Mouse (Mus musculus) forebrain, postnatal 0 days (tissue): ENCODE measurements around the gene Sec24c. TPM values are rescaled to one million over a fixed set of nuclear protein-coding genes. Genes with fewer than 3 reads are reported as not detected.

Experiments used
- ATAC-seq: fragments of 200-750 bp; cut with Nextera tagmentation; 2 replicates; pipeline ENCODE4 v1.8.0; 2017; ENCODE audit warnings: mild to moderate bottlenecking, moderate library complexity
- DNase-seq: peaks from one replicate; pipeline ENCODE4 v3.0.0-alpha.2; 2015
- H3K27ac ChIP-seq: fragments of 300-500 bp; sonication (generic); 2 replicates; pipeline ENCODE4 v1.5.1; 2014; ENCODE audit warnings: low read depth, mild to moderate bottlenecking, antibody characterized with exemption, low read length, moderate library complexity, mixed read lengths
- H3K27me3 ChIP-seq: fragments of 300-500 bp; sonication (generic); 2 replicates; pipeline ENCODE4 v1.6.1; 2014; ENCODE audit warnings: mild to moderate bottlenecking, low read length, mixed read lengths; ENCODE audit not compliant: insufficient read depth
- H3K36me3 ChIP-seq: fragments of 300-500 bp; sonication (generic); 2 replicates; pipeline ENCODE4 v1.6.1; 2014; ENCODE audit warnings: mild to moderate bottlenecking, moderate library complexity; ENCODE audit not compliant: insufficient read depth
- H3K4me1 ChIP-seq: fragments of 300-500 bp; sonication (generic); 2 replicates; pipeline ENCODE4 v1.6.1; 2014; ENCODE audit warnings: antibody characterized with exemption; ENCODE audit not compliant: insufficient read depth
- H3K4me2 ChIP-seq: fragments of 300-500 bp; sonication (generic); 2 replicates; pipeline ENCODE4 v1.6.1; 2014; ENCODE audit warnings: low read depth, mild to moderate bottlenecking, moderate library complexity
- H3K4me3 ChIP-seq: fragments of 300-500 bp; sonication (generic); 2 replicates; pipeline ENCODE4 v1.5.1; 2014; ENCODE audit warnings: low read depth, low read length, mixed read lengths
- H3K9ac ChIP-seq: fragments of 300-500 bp; sonication (generic); 2 replicates; pipeline ENCODE4 v1.6.1; 2014; ENCODE audit warnings: mild to moderate bottlenecking
- H3K9me3 ChIP-seq: fragments of 300-500 bp; sonication (generic); 2 replicates; pipeline ENCODE4 v1.6.1; 2016; ENCODE audit warnings: low read length
- CTCF ChIP-seq: sonication (generic); IDR thresholded peaks from 2 replicates; pipeline ENCODE4 v1.5.1; 2016; ENCODE audit warnings: antibody characterized with exemption, control low read depth, low read depth
- WGBS: fragments of 180-500 bp; shearing (Covaris S2); extraction: QIAGEN DNeasy Blood & Tissue Kit; methylation state at CpG from one replicate; pipeline ENCODE4 v1.1.7; 2014; 5-methylcytosine and 5-hydroxymethylcytosine counted together
- polyA plus RNA-seq: library from polyadenylated mRNA; unstranded; fragments of >200 nt; fragmentation: Nextera tagmentation; extraction: Ambion mirVana; gene quantifications from 2 replicates; pipeline ENCODE4 v1.2.1, GENCODE M21; 2015
- total RNA-seq: library from RNA; depleted of rRNA; stranded (reverse); fragments of >200 nt; gene quantifications from 2 replicates; pipeline ENCODE4 v1.2.3, GENCODE M21; 2014

The Sec24c gene
- total and polyA plus RNA-seq, 2 experiments from 2014 or later: 57.1 to 86.4 TPM

DNA sequence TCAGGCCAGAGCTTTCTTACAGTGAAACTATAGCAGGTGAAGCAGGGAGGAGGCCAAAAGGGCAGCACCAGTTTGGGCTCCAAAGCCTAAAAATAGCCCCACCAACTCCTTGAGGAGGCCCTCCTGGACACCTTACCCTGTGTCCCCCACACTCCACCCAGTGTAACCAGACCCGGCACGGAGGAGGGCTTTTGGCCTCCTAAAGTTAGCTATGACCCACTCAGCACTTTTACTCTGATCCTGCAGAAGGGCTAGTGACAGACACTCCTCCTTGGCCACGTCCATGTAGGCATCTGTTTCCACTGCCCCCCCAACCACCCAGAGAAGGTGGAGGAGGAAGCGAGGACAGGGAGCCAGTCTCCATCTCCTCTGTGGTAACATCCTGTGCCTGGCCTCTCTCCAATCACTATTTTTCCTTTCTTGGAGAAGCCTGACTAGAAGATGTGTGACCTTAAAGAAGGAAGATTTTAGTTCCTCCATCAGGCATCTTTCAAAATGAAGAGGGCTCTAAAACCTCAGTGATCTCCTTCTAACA is 22.3 kb upstream of the Sec24c start:
- no peaks in the 10 kb centered on the region for H3K9me3 ChIP-seq
- no peak for DNase-seq
- H3K27ac ChIP-seq: no peak overlapping the region
- H3K9ac ChIP-seq: no peak overlapping the region
- no peaks in the 10 kb centered on the region for H3K36me3 ChIP-seq
- no peak overlapping the region for H3K4me3 ChIP-seq
- no peaks in the 10 kb centered on the region for H3K4me1 ChIP-seq
- TF ChIP-seq CTCF: no peak
- H3K27me3 ChIP-seq: no peaks in the 10 kb centered on the region
- ATAC-seq: no peak
- WGBS: 65% methylated on average over 4 of the region's 4 CpGs
- no peak overlapping the region for H3K4me2 ChIP-seq

DNA sequence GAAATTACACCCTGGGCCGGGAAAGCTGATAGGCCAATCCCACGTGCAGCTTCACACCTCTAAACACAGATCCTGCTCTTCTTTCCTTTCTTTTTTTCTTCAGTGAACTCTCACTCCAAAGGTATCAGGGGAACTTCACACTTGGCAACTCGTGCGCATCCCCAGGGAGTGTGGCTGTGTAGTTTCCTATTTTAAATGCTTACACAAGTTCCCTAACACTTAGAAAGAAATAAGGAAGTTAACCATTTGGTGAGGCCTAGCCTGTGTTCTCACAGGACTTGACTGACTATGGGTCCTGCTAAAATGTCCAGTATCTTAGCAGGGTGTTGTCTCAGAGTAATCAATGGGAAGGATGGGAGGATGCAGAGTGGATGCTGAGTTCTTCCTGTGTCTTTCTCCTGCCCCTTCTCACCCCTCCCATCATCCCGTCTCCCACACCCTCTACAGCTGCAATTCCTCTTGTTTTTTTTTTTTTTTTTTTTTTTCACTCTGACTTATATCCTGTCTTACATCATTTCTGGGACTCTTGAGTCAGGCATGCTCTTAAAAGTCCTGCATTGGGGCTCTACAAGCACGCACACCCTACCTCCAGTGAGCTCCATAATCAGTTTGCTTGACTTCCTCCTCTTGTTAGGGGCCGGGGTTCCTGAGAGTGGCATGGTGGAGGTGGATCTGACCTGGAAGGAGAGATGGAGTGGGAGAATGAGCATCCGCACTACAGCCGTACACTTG is 19.3 kb upstream of the Sec24c start:
- ATAC-seq (no peak), DNase-seq (no peak)
- no peaks in the 10 kb centered on the region for H3K9me3 ChIP-seq
- no peak overlapping the region for H3K9ac ChIP-seq
- H3K27ac ChIP-seq: no peak overlapping the region
- no peak for TF ChIP-seq CTCF
- no peak overlapping the region for H3K4me2 ChIP-seq
- H3K4me3 ChIP-seq: no peak overlapping the region
- H3K27me3 ChIP-seq: no peaks in the 10 kb centered on the region
- no peaks in the 10 kb centered on the region for H3K36me3 ChIP-seq
- 81% methylated on average over 9 of the region's 9 CpGs for WGBS
- H3K4me1 ChIP-seq: no peaks in the 10 kb centered on the region

DNA sequence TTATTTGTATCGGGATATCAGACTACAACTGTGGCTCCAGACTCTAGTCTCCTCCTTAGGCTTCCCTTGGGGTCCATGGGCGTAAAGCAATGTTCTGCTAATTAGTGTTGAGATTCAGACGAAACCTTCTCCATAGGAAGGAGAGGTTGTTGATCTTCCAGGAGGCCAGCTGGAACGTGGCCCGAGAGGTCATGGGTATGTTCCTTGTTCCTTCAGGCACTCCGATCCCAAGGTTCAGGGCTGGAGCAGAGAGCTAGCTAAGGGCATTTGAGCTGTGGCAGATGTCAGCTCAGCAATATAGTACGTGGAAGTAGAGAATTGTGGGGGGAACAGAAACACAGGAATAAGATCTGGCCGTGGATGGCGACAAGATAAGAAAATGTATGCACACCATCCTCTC is 18.4 kb upstream of the Sec24c start:
- WGBS: 85% methylated on average over 9 of the region's 9 CpGs
- no peak for DNase-seq

DNA sequence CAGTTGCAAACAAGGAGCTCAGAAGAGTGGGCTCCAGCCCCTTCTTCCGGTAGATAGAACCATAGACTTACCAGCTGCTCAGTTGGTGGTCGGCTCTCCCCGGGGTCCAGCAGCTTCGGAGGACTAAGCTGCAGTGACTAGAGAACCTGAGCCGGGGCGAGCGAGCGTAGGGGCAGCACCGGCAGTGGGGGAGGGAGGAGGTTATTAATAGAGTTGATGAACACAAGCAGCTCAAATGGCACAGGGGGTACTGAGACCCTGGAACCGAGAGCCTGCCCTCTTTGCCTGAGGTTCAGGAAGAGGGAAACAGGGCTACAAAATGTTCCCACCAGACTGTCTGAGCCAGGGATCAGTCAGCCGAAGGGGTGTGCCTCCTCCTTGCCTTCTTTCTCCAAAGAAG is 17.7 kb upstream of the Sec24c start, which contains the start of gene Myoz1:
Gene Myoz1 (minus strand): TSS at position 180 of the 400 bp plus-strand sequence.
- no peaks in the 10 kb centered on the region for H3K9me3 ChIP-seq
- no peaks in the 10 kb centered on the region for H3K36me3 ChIP-seq
- no peak for ATAC-seq
- no peak within 1 kb of the TSS for H3K4me2 ChIP-seq
- DNase-seq: no peak
- H3K27ac ChIP-seq: no peak within 1 kb of the TSS
- H3K9ac ChIP-seq: no peak within 1 kb of the TSS
- WGBS: 43% methylated on average over 11 of the region's 11 CpGs
- no peak within 1 kb of the TSS for H3K4me3 ChIP-seq
- H3K4me1 ChIP-seq: no peaks in the 10 kb centered on the region
- TF ChIP-seq CTCF: no peak
- no peaks in the 10 kb centered on the region for H3K27me3 ChIP-seq

More for the DNA sequence above, 18.4 kb upstream of the Sec24c start:
- no peaks in the 10 kb centered on the region for H3K4me1 ChIP-seq
- no peaks in the 10 kb centered on the region for H3K36me3 ChIP-seq
- no peak overlapping the region for H3K27ac ChIP-seq
- H3K27me3 ChIP-seq: no peaks in the 10 kb centered on the region
- H3K4me3 ChIP-seq: no peak overlapping the region
- H3K4me2 ChIP-seq: no peak overlapping the region
- no peak for TF ChIP-seq CTCF
- no peak for ATAC-seq
- no peaks in the 10 kb centered on the region for H3K9me3 ChIP-seq
- H3K9ac ChIP-seq: no peak overlapping the region

DNA sequence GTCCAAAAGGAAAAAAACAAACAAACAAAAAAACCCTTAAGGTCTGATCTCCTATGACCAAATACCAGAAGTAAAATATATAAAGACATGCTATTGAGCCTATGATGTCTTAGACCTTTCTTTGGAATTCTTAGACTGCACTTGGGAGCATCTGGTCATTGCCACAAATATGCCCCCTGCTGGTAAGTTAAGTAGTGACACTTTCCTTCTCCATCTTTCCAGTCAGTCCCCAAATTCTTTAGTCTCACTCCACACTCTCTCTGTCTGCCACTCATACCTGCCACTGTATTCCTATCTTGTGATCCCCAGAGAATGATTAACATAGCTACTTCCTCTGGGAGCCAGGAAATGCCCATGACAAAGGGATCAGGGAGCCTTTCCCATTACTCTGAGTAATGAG is 15.8 kb upstream of the Sec24c start:
- Histone ChIP-seq H3K4me3 (no peak overlapping the region), H3K4me2 (no peak overlapping the region), H3K27me3 (no peaks in the 10 kb centered on the region), H3K27ac (no peak overlapping the region), H3K4me1 (0 out of 2 replicates have a peak, but pooled peaks cover 3% of the 10 kb centered on the region), H3K36me3 (no peaks in the 10 kb centered on the region), H3K9me3 (no peaks in the 10 kb centered on the region), H3K9ac (no peak overlapping the region)
- peak; percentile 80 for TF ChIP-seq CTCF
- ATAC-seq: no peak
- DNase-seq: peak; percentile 67

DNA sequence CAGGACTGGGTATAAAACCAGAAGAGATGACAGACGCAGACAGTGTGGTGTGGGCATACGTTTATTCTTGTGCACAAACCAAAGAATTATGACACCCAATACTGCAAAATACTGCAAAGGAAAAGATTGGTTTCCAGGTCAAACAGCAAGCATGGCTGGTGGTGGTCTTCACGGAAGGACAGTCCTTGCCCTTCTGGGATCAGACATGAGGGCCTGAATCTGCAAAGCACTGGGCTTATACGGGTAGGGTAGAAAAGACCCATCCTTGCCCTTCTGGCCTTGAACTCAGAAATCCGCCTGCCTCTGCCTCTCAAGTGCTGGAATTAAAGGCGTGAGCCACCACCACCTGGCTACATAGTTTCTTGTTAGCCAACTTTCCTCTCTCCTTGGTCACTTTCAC is 15.2 kb upstream of the Sec24c start:
- H3K4me2 ChIP-seq: no peak overlapping the region
- no peak for TF ChIP-seq CTCF
- H3K4me3 ChIP-seq: no peak overlapping the region
- no peak overlapping the region for H3K27ac ChIP-seq
- no peak for DNase-seq
- ATAC-seq: no peak
- H3K27me3 ChIP-seq: no peaks in the 10 kb centered on the region
- H3K9ac ChIP-seq: no peak overlapping the region
- no peaks in the 10 kb centered on the region for H3K36me3 ChIP-seq
- 86% methylated on average over 6 of the region's 6 CpGs for WGBS
- no peaks in the 10 kb centered on the region for H3K9me3 ChIP-seq
- H3K4me1 ChIP-seq: 0 out of 2 replicates have a peak, but pooled peaks cover 3% of the 10 kb centered on the region

DNA sequence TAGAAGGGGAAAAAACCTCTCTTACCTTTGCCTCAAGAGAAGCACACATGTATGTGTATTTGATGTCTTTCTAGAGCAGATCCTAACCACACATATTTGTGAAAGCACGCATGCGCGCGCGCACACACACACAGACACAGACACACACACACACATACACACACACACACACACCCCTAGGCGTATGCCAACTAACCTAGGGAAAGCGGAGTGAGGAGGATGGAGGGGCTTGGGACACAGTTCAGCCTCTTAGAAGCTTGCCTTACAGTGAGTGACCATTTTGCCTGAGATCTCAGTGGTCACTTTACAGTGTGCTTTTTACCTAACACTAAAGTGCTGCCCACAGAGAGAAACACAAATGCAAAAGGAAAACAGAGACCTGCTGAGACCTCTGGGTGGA is 14.4 kb upstream of the Sec24c start:
- Histone ChIP-seq H3K27ac (no peak overlapping the region), H3K4me1 (0 out of 2 replicates have a peak, but pooled peaks cover 3% of the 10 kb centered on the region), H3K27me3 (no peaks in the 10 kb centered on the region; the same call in 1 of the 2 replicates), H3K9ac (no peak overlapping the region), H3K9me3 (no peaks in the 10 kb centered on the region), H3K4me3 (no peak overlapping the region), H3K36me3 (no peaks in the 10 kb centered on the region), H3K4me2 (no peak overlapping the region)
- ATAC-seq (no peak), DNase-seq (no peak)
- no peak for TF ChIP-seq CTCF
- 98% methylated on average over 7 of the region's 7 CpGs for WGBS
